Mouse (Mus musculus): Measurements from ENCODE around the gene Setd7. TPM values are rescaled to one million over a fixed set of nuclear protein-coding genes. Genes with fewer than 3 reads are reported as not detected.
"Not testable (repeated sequence)": the region's sequence is repeated elsewhere in the genome, so short reads cannot be mapped to it uniquely, and the experiment has no call there.

Setd7 gene
- polyA plus RNA-seq, 1 experiment from 2014 or later: 2.7 TPM

DNA sequence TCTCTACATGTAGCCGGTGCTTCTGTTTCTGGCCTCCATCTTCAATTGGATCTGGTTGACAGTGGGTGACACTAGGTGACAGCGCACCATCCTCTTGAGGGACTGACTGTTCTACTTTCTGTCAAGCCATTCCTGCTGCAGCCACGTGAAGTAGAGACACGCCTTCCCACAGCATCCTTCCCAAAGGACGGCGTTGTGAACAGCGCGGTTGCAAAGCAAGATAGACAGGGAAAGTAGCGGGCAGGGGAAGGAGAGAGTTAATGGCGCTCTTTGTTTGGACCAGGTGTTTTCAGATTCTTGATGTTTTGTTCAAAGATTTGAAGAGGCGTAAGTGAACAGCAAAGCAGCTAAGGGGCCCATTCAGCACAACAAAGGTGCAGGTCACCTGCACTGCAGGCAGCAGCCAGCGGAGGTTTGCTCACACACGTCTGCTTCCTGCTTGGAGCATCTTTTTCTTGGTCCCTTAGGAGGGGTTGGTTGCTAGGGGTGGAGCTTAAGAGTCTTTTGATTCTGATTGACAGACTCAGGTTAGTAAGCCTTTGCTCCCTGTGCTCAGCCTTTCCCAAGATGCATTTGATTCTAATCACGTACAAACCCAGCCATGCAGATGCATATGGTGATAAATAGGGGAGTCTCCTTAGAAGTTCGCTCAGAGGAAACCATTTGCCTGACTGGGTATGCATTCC is 29.7 kb upstream of the Setd7 start:
- 30% methylated on average over 15 of the region's 15 CpGs for WGBS
- H3K4me3 ChIP-seq (ENCODE audit: low read length): no peak overlapping the region
- peak overlapping the region; percentile 45 for H3K4me2 ChIP-seq (ENCODE audit: low read length)
- no peaks in the 10 kb centered on the region for H3K36me3 ChIP-seq (ENCODE audit: control insufficient read depth, insufficient read depth, low read length)
- no peaks in the 10 kb centered on the region for H3K9me3 ChIP-seq (ENCODE audit: control insufficient read depth, low read length)
- peaks cover 10% of the 10 kb centered on the region for H3K4me1 ChIP-seq (ENCODE audit: control insufficient read depth, insufficient read depth, low read depth, low read length)
- H3K27me3 ChIP-seq (replicated peaks; ENCODE audit: control insufficient read depth, insufficient read depth, low read length): no peaks in the 10 kb centered on the region
- H3K27ac ChIP-seq (ENCODE audit: low read depth, low read length): no peak overlapping the region
- H3K9ac ChIP-seq (ENCODE audit: low read depth, low read length): peak overlapping the region; percentile 9; the same call in 1 of the 2 replicates
- ATAC-seq: peak; percentile 85

GRCm38 (mm10) chr3:51587697-51588262 is 27.1 kb upstream of the Setd7 start:
- 54% methylated on average over 7 of the region's 7 CpGs for WGBS
- H3K27me3 ChIP-seq (replicated peaks; ENCODE audit: control insufficient read depth, insufficient read depth, low read length): no peaks in the 10 kb centered on the region

GRCm38 (mm10) chr3:51583574-51584391 is 23.1 kb upstream of the Setd7 start:
- no peak overlapping the region for H3K27ac ChIP-seq (ENCODE audit: low read depth, low read length)

More at GRCm38 (mm10) chr3:51587697-51588262, 27.1 kb upstream of the Setd7 start:
- Histone ChIP-seq H3K4me3 (ENCODE audit: low read length) (no peak overlapping the region), H3K4me2 (ENCODE audit: low read length) (no peak overlapping the region), H3K36me3 (ENCODE audit: control insufficient read depth, insufficient read depth, low read length) (no peaks in the 10 kb centered on the region), H3K9ac (ENCODE audit: low read depth, low read length) (no peak overlapping the region), H3K27ac (ENCODE audit: low read depth, low read length) (no peak overlapping the region), H3K9me3 (ENCODE audit: control insufficient read depth, low read length) (no peaks in the 10 kb centered on the region), H3K4me1 (ENCODE audit: control insufficient read depth, insufficient read depth, low read depth, low read length) (peaks cover 12% of the 10 kb centered on the region)
- ATAC-seq: no peak

GRCm38 (mm10) chr3:51579243-51579642 is 18.6 kb upstream of the Setd7 start:
- H3K27me3 ChIP-seq (replicated peaks; ENCODE audit: control insufficient read depth, insufficient read depth, low read length); H3K9me3 ChIP-seq (ENCODE audit: control insufficient read depth, low read length); H3K4me3 ChIP-seq (ENCODE audit: low read length); H3K36me3 ChIP-seq (ENCODE audit: control insufficient read depth, insufficient read depth, low read length); H3K4me2 ChIP-seq (ENCODE audit: low read length); H3K4me1 ChIP-seq (ENCODE audit: control insufficient read depth, insufficient read depth, low read depth, low read length); H3K9ac ChIP-seq (ENCODE audit: low read depth, low read length); H3K27ac ChIP-seq (ENCODE audit: low read depth, low read length); ATAC-seq: not testable (repeated sequence)
- WGBS: 89% methylated on average over 4 of the region's 4 CpGs

More at GRCm38 (mm10) chr3:51583574-51584391, 23.1 kb upstream of the Setd7 start:
- Histone ChIP-seq H3K4me2 (ENCODE audit: low read length) (peak overlapping the region; percentile 16; the same call in 1 of the 2 replicates), H3K9me3 (ENCODE audit: control insufficient read depth, low read length) (no peaks in the 10 kb centered on the region), H3K4me3 (ENCODE audit: low read length) (no peak overlapping the region), H3K27me3 (replicated peaks; ENCODE audit: control insufficient read depth, insufficient read depth, low read length) (no peaks in the 10 kb centered on the region), H3K36me3 (ENCODE audit: control insufficient read depth, insufficient read depth, low read length) (no peaks in the 10 kb centered on the region), H3K4me1 (ENCODE audit: control insufficient read depth, insufficient read depth, low read depth, low read length) (0 out of 2 replicates have a peak, but pooled peaks cover 2% of the 10 kb centered on the region), H3K9ac (ENCODE audit: low read depth, low read length) (no peak overlapping the region)
- 24% methylated on average over 18 of the region's 18 CpGs for WGBS
- peak; percentile 83 for ATAC-seq

DNA sequence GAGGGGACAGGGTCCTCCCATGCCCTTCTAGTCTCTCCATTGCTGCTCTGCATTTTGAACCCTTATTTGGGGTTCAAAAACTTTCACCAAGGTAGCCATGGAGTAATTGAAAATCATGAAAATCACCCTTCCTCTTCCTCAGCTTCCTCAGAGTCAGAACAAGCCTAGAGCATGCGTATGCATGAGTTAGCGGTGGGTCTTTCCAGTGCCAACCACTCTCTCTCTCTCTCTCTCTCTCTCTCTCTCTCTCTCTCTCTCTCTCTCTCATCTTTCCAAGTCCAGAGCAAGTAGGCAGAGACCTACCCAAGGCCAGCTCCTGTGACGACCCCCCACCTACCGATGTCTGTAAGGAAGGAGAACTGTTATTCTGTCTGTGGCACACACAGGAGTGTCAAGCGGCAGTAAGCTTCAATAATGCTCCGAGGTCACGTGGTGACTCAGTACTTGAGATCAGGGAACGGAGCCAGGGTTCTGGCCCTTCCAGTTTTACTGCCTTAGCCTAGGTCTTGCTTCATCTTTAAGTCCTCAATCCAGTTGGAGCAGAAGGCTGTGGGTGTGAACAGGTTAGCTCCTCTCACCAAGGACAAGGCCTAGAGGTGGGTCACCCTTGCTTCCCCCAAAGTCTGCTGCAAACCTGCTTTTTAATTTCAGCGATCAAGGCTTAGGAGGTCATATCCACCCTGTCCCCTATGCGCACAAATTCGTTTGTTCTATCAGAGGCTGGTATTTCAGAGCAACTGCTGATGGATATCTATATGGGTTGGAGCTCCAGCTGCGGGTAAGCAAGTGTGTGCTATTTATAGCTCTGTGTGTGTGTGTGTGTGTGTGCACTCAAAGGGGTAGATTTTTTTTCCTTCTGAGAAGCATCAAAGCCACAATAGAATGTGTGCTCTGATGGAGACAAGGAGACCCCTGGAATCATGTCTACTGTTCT is 17.4 kb upstream of the Setd7 start:
- Histone ChIP-seq H3K4me3 (ENCODE audit: low read length) (no peak overlapping the region), H3K36me3 (ENCODE audit: control insufficient read depth, insufficient read depth, low read length) (no peaks in the 10 kb centered on the region), H3K4me1 (ENCODE audit: control insufficient read depth, insufficient read depth, low read depth, low read length) (no peaks in the 10 kb centered on the region), H3K27ac (ENCODE audit: low read depth, low read length) (no peak overlapping the region), H3K27me3 (replicated peaks; ENCODE audit: control insufficient read depth, insufficient read depth, low read length) (no peaks in the 10 kb centered on the region), H3K9ac (ENCODE audit: low read depth, low read length) (no peak overlapping the region), H3K4me2 (ENCODE audit: low read length) (no peak overlapping the region), H3K9me3 (ENCODE audit: control insufficient read depth, low read length) (no peaks in the 10 kb centered on the region)
- WGBS: 89% methylated on average over 12 of the region's 12 CpGs
- no peak for ATAC-seq

- Histone ChIP-seq H3K4me1 (ENCODE audit: control insufficient read depth, insufficient read depth, low read depth, low read length) (no peaks in the 10 kb centered on the region), H3K36me3 (ENCODE audit: control insufficient read depth, insufficient read depth, low read length) (no peaks in the 10 kb centered on the region), H3K9me3 (ENCODE audit: control insufficient read depth, low read length) (no peaks in the 10 kb centered on the region), H3K4me3 (ENCODE audit: low read length) (no peak overlapping the region), H3K4me2 (ENCODE audit: low read length) (no peak overlapping the region), H3K27me3 (replicated peaks; ENCODE audit: control insufficient read depth, insufficient read depth, low read length) (no peaks in the 10 kb centered on the region), H3K9ac (ENCODE audit: low read depth, low read length) (no peak overlapping the region), H3K27ac (ENCODE audit: low read depth, low read length) (no peak overlapping the region)
- ATAC-seq: 0 out of 2 replicates have a peak, but pooled peaks have one; percentile 20
- WGBS: 61% methylated on average over 11 of the region's 11 CpGs
These were observed 16.7 kb upstream of the Setd7 start for GRCm38 (mm10) chr3:51577359-51577758.

DNA sequence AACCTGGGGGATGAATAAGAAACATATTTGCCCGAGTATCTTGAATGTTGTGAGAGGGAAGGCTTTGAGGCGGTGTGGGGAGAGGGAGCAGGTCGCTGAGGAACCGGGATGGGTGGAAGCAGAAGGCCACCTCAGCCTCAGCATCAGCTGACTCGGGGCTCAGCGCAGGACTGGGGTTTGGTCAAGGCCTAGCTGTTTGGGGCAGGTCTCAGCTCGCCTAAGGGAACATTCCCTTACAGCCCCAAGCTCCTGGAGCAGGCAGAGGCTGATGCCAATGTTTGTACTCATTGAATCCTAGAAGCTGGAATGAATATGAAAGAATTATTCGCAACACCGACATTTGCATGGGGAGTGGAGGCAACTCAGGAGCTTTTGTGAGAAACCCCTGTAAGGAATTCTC is 13.2 kb upstream of the Setd7 start:
- Histone ChIP-seq H3K27ac (ENCODE audit: low read depth, low read length) (no peak overlapping the region), H3K9me3 (ENCODE audit: control insufficient read depth, low read length) (no peaks in the 10 kb centered on the region), H3K4me1 (ENCODE audit: control insufficient read depth, insufficient read depth, low read depth, low read length) (no peaks in the 10 kb centered on the region), H3K9ac (ENCODE audit: low read depth, low read length) (no peak overlapping the region), H3K27me3 (replicated peaks; ENCODE audit: control insufficient read depth, insufficient read depth, low read length) (no peaks in the 10 kb centered on the region), H3K36me3 (ENCODE audit: control insufficient read depth, insufficient read depth, low read length) (no peaks in the 10 kb centered on the region), H3K4me2 (ENCODE audit: low read length) (no peak overlapping the region), H3K4me3 (ENCODE audit: low read length) (no peak overlapping the region)
- ATAC-seq: no peak
- 78% methylated on average over 9 of the region's 9 CpGs for WGBS

- no peak for ATAC-seq
- Histone ChIP-seq H3K9ac (ENCODE audit: low read depth, low read length) (no peak overlapping the region), H3K4me1 (ENCODE audit: control insufficient read depth, insufficient read depth, low read depth, low read length) (no peaks in the 10 kb centered on the region), H3K27ac (ENCODE audit: low read depth, low read length) (no peak overlapping the region), H3K9me3 (ENCODE audit: control insufficient read depth, low read length) (no peaks in the 10 kb centered on the region), H3K4me2 (ENCODE audit: low read length) (no peak overlapping the region), H3K4me3 (ENCODE audit: low read length) (no peak overlapping the region), H3K36me3 (ENCODE audit: control insufficient read depth, insufficient read depth, low read length) (no peaks in the 10 kb centered on the region), H3K27me3 (replicated peaks; ENCODE audit: control insufficient read depth, insufficient read depth, low read length) (no peaks in the 10 kb centered on the region)
- 93% methylated on average over 4 of the region's 4 CpGs for WGBS
These were observed 9.5 kb upstream of the Setd7 start for GRCm38 (mm10) chr3:51570200-51570599.

Measured in hindbrain, embryonic 16.5 days (tissue).